Mouse (Mus musculus): Measurements from ENCODE around the gene Rnf216.

DNA sequence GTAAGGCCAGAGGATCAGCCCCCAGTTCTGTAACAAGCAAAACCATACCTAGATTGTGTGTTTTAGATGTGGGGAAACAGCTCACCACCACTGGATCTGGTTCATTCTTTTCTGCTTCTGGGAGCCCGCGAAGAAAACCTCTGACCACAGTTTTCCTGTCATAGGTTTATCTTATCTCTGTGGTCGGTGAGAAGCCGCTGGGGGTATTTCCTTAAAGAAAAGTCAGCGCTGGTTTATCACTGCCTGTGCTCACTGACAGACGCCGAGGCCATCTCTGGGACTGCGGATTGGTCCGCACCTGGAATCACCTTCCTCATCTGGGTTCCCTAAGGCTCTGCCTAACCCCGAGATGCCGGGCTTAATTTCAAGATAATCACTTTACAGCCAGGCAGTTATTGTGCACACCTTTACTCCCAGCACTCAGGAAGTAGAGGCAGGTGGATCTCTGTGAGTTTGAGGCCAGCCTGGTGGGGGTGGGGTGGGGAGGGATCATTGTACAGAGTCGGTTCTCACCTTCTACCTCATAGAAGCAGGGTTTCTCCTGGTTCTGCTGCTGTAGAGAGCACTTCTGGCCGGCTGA, 20.2 kb upstream of the Rnf216 start:
- TF ChIP-seq CTCF (IDR thresholded peaks at IDR 0.05; ENCODE audit: control insufficient read depth, insufficient read depth, insufficient replicate concordance, low read depth, low read length) (no peak), POLR2A (IDR thresholded peaks at IDR 0.05; ENCODE audit: control insufficient read depth, low read depth, low read length) (no peak)
